Mouse (Mus musculus) right cerebral cortex, postnatal 14 days (tissue): ENCODE measurements at regions not wholly inside any gene's neighbourhood (a gene's known extent, or its start where the extent isn't known, plus 50 kb on each side); places are given as distances from the start of the nearest gene placed in this dataset.

Experiments
- DNase-seq: peaks from one replicate; pipeline ENCODE4 v3.0.0; 2022

GRCm38 (mm10) chr2:123267036-123267435 lies 502.0 kb downstream of the Sqor start:
- DNase-seq, result no peak

- DNase-seq, result no peak
These were observed 510.1 kb downstream of the Sqor start for GRCm38 (mm10) chr2:123274866-123275735.

DNA sequence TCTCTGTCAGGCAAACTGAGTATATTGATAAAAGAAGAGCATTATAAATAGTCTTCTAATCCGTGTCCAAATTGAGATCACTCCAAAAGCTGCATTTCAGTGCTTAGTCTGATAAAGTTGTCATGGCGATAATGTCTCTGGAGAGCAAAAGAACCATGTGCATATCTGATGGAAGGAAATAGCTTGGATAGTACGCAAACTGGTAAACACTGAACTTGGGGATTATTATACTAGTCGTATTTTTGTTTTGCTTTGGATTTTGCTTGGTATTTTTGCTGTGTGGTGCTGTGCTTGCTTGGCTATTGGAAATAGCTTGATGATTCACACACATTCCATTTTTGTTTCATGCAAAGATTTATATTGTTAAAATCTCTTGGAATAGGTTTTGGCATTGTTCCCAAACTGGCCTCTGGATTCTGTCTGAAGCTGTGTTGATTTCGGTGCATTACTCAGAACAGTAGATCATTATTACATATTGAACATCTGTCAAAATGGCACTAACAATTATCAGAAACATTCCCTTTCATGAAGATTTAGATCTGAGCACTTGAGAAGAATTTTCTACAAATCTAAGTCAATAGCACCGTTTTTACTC lies 510.8 kb downstream of the Sqor start:
- DNase-seq, result no peak

GRCm38 (mm10) chr2:123311554-123312276 lies 546.7 kb downstream of the Sqor start:
- DNase-seq, result no peak

DNA sequence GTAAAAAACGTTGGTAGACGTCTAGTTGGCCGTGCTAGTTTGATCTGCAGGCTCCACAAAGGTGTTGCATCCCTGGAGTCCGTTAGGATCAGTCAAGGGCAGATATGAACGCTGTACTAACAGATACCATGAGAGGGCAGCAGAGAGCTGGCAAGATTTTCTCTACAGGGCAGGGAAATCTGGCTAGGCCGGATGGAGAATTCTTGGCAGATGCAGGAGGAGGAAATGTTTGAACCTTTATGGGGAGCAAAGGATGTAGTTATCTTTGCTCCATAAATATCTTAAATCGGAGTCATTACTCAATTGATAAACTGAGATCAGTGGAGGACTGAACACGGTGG lies 547.2 kb downstream of the Sqor start:
- peak; percentile 74 for DNase-seq

- no peak for DNase-seq
These were observed 555.5 kb downstream of the Sqor start for GRCm38 (mm10) chr2:123320448-123321097.

DNA sequence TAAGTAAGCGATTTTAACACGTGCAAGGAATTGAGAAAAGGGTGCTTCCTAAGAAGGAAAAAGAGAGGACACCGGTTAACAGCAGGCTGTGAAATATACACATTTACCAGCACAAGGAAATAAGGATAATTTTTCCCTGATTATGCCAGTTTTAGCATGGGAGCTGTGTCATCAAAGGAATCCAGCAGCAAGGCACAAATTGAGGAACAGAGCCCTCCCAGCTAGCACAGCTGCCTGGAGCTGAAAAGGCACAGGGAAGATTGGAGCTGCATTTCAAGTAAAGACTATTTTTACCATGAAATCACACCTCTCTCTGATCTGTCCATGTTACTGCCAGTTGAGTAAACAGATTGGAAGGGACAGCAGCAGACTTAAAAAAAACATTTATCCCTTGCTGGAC lies 558.7 kb downstream of the Sqor start:
- no peak for DNase-seq

DNA sequence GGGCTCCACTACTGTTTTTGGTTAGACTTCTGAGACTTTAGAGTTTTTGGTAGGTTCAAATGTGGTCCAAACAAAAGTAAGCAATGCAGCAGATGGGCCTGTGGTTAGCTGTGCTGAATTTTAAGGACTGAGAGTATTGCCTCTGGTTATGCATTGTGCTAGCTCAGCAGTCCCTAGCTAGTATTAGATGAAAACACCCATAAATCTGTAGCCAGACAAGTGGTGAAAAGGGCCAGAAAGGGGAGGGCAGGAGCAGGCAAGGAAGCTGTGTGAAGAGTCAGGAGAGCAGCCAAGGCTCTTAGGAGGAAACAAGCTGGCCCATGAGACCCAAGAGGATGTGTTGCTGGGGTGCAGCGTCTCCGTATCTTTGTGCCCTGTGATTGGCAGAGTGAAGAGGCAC lies 559.9 kb downstream of the Sqor start:
- DNase-seq, result no peak

GRCm38 (mm10) chr2:123349625-123350346 lies 584.7 kb downstream of the Sqor start:
- peak; percentile 6 for DNase-seq

DNA sequence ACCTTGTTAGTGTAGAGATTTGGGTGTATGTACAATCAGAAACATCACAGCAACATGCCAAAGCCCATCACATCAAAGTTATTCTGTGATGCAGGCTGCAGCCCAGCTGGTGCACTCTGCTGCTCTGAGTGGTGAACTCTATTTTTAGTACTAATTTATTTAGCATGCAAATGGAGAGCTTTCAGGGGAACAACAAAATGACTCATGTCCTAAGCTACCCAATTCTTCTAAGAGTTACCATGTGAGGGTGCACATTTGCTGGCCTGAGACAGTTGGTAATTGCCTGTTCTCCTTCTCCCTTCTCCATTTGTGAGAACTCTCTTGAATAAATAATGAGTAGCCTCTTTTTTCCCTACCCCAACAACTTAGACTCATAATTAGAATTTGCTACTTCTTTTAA lies 599.2 kb downstream of the Sqor start:
- no peak for DNase-seq

DNA sequence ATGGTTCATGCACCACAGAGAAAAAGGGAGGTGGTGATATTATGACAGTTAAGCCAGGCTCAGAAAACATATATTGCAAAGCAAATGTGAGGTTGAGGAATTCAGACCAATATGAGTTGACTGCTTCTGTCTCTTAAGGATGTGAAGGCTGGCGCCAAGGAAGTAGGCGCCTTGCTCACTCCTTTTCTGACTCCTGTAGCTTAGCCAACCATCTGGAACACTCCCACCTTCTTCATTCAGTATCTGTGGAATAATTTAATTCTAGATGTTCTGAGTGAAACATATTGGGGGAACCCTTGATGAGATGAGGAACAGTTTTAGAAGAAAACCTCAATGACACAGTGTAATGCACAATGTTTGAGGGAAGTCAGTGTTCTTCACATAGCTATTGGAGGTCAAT lies 601.5 kb downstream of the Sqor start:
- no peak for DNase-seq

- DNase-seq, result peak; percentile 15
These were observed 620.8 kb downstream of the Sqor start for GRCm38 (mm10) chr2:123385622-123386418.

DNA sequence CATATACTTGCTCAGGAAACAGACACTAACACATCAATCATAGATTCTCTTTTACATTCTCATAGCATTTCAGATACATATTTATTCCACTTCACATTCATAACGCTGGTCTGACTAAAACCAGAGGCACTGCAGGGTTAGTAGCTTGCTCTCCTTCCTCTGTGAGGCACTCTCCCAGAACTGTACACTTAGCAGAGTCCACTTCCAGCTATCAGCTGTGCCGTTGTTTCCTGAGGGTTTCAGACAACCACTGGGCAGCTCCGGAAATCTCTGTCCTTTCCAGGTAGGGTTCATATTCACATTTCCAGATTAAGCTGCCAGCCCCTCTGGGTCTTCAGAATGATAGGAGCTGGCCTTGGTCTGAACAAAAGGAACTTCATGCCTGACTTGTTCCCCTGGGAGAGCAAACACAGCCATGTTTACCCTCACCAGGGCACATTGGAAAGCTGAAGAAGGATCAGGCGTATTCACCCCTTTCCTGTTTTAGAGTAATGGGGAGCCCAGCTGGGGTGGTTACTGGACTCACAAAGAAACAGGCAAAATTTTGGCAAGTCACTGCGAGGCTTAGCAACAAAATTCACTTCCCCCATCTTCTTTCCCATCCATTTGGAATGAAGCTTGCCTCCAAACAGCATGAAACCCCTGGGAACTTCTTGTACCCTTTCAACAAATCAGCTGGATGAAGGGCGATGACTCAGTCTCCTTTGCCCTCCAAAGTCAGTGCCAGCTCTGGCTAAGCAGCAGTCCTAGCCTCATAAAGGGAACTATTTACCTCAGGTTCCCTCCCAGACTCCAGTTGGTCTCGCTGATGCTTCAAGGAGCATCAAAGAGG lies 622.0 kb downstream of the Sqor start:
- no peak for DNase-seq

DNA sequence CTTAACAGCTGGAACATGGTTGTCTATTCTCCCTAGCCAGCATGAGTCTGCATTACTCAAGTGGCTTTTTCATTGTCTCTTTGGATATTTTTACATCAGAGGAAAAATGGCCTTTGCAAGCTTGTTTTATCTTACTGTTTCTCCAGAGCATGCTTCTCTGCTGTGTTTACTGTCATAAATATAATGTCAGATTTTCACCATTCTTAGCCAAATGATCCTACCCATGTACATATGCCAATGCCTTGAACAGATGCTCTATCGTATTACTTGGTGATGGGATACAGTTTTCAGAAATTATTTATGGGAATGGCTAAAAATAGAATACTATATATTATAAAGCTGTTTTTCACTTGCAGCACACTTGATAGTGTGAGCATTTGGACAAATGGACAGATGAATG lies 625.9 kb downstream of the Sqor start:
- no peak for DNase-seq

DNA sequence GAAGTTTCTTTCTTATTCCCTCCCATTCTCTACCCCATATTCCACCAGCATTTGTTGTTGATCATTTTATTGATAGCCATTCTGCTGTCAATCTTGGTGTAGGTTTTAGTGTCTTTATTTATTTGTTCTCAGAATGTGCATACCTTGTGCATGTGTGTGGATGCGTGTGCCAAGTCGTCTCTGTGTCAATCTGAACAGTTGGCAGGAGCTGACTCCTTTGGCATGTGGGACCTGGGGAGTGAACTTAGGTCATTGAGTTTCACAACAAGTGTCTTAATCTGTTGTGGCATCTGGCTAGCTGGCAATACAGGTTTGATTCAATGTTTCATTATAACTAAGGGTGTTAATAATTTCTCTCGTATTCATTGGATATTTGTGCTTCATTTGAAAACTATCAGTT lies 629.3 kb downstream of the Sqor start:
- no peak for DNase-seq

DNA sequence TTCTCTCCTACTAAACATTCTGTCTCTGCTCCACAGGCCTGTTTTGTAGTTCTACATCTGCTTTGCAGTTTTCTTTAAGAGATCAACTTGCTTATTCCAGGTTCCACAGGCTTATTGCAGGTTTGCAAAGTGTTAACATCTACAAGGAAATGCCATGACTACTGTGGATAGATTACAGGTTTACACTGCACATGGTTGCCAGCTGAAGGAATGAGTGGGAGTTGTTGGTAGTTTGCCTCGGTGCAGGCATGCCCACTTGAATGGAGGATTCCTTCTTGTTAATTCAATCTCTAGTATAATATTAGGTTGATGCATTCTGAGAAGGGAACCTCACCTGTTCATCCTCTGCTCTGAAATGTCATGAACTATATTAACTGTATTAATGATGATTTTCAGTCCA lies 632.5 kb downstream of the Sqor start:
- DNase-seq, result no peak

DNA sequence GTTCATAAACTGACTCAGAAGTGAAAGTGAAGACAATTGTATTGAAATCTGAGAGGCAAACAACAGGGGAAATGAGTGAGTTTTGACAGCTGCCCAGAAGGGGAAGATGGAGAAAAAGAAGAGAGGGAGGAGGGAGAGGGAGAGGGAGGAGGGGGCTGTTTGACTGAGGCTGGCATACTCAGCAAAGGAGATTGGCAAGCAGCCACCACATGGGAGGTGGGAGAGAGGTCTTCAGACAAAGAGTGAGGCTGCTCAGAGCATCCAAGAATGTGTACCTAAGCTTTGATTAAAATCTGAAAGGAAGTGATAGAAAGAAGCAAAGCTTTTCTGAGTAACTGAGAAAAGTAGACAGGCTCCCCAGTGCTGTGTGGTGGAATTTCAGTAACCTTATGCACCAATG lies 636.0 kb downstream of the Sqor start:
- DNase-seq, result no peak

- no peak for DNase-seq
These were observed 644.0 kb downstream of the Sqor start for GRCm38 (mm10) chr2:123409075-123409474.

- DNase-seq, result no peak
These were observed 631.6 kb upstream of the Sema6d start for GRCm38 (mm10) chr2:123458034-123458677.

GRCm38 (mm10) chr2:123473840-123474239 lies 615.9 kb upstream of the Sema6d start:
- DNase-seq, result no peak
